Mouse (Mus musculus): Measurements from ENCODE around the gene Olfr1359. TPM values are rescaled to one million over a fixed set of nuclear protein-coding genes. Genes with fewer than 3 reads are reported as not detected.
A peak's percentile ranks its signal among the peaks of the same experiment; 100 is the strongest.
"Not testable (repeated sequence)": the region's sequence is repeated elsewhere in the genome, so short reads cannot be mapped to it uniquely, and the experiment has no call there.

Olfr1359 gene
- polyA plus RNA-seq, 1 experiment from 2014 or later = not detected

- peak overlapping the region; percentile 94 for H3K27ac ChIP-seq (ENCODE audit: low read length)
- H3K4me1 ChIP-seq (ENCODE audit: control insufficient read depth, low read depth, low read length) = peaks cover 17% of the 10 kb centered on the region
- H3K9ac ChIP-seq (ENCODE audit: low read depth, low read length) = peak overlapping the region; percentile 87
- no peak for ATAC-seq (ENCODE audit: low read depth)
- peaks cover 4% of the 10 kb centered on the region; the same call in 1 of the 2 replicates for H3K36me3 ChIP-seq (ENCODE audit: control insufficient read depth, insufficient read depth)
- H3K4me3 ChIP-seq (ENCODE audit: low read depth, low read length) = peak overlapping the region; percentile 76
- H3K9me3 ChIP-seq (replicated peaks; ENCODE audit: control insufficient read depth, low read length) = no peaks in the 10 kb centered on the region
- 2% methylated on average over 5 of the region's 5 CpGs for WGBS (ENCODE audit: insufficient replicate concordance)
- peak overlapping the region; percentile 76 for H3K4me2 ChIP-seq (ENCODE audit: low read depth, low read length)
- H3K27me3 ChIP-seq (ENCODE audit: control insufficient read depth, insufficient read depth, low read depth, low read length) = no peaks in the 10 kb centered on the region
These were observed 51.7 kb downstream of the Olfr1359 start for GRCm38 (mm10) chr13:21749387-21750158.

- not testable (repeated sequence) for H3K27me3 ChIP-seq (ENCODE audit: control insufficient read depth, insufficient read depth, low read depth, low read length); H3K36me3 ChIP-seq (ENCODE audit: control insufficient read depth, insufficient read depth); H3K9me3 ChIP-seq (replicated peaks; ENCODE audit: control insufficient read depth, low read length)
- H3K27ac ChIP-seq (ENCODE audit: low read length) = peak within 1 kb of the TSS; percentile 99
- ATAC-seq (ENCODE audit: low read depth) = peak; percentile 58
- peak within 1 kb of the TSS; percentile 76 for H3K4me2 ChIP-seq (ENCODE audit: low read depth, low read length)
- H3K4me3 ChIP-seq (ENCODE audit: low read depth, low read length) = peak within 1 kb of the TSS; percentile 76
- WGBS (ENCODE audit: insufficient replicate concordance) = under 1% methylated on average over 41 of the region's 56 CpGs
- H3K4me1 ChIP-seq (ENCODE audit: control insufficient read depth, low read depth, low read length) = peaks cover 17% of the 10 kb centered on the region
- peak within 1 kb of the TSS; percentile 87 for H3K9ac ChIP-seq (ENCODE audit: low read depth, low read length)
These were observed 52.5 kb downstream of the Olfr1359 start, which contains the start of gene Hist1h4k for GRCm38 (mm10) chr13:21750159-21751017. Gene Hist1h4k, minus strand, starts transcription at chr13:21750505.

GRCm38 (mm10) chr13:21751417-21751816 lies 53.5 kb downstream of the Olfr1359 start:
- no peaks in the 10 kb centered on the region for H3K27me3 ChIP-seq (ENCODE audit: control insufficient read depth, insufficient read depth, low read depth, low read length)
- H3K9ac ChIP-seq (ENCODE audit: low read depth, low read length) = peak overlapping the region; percentile 70
- ATAC-seq (ENCODE audit: low read depth) = no peak
- peak overlapping the region; percentile 6 for H3K4me3 ChIP-seq (ENCODE audit: low read depth, low read length)
- H3K27ac ChIP-seq (ENCODE audit: low read length) = peak overlapping the region; percentile 99
- H3K4me1 ChIP-seq (ENCODE audit: control insufficient read depth, low read depth, low read length) = peaks cover 15% of the 10 kb centered on the region
- H3K4me2 ChIP-seq (ENCODE audit: low read depth, low read length) = peak overlapping the region; percentile 75
- no peaks in the 10 kb centered on the region for H3K9me3 ChIP-seq (replicated peaks; ENCODE audit: control insufficient read depth, low read length)
- peaks cover 4% of the 10 kb centered on the region; the same call in 1 of the 2 replicates for H3K36me3 ChIP-seq (ENCODE audit: control insufficient read depth, insufficient read depth)

GRCm38 (mm10) chr13:21751827-21752226 lies 53.9 kb downstream of the Olfr1359 start:
- Histone ChIP-seq H3K27me3 (ENCODE audit: control insufficient read depth, insufficient read depth, low read depth, low read length) (no peaks in the 10 kb centered on the region), H3K4me3 (ENCODE audit: low read depth, low read length) (peak overlapping the region; percentile 63), H3K4me2 (ENCODE audit: low read depth, low read length) (peak overlapping the region; percentile 75), H3K9ac (ENCODE audit: low read depth, low read length) (peak overlapping the region; percentile 70), H3K9me3 (replicated peaks; ENCODE audit: control insufficient read depth, low read length) (no peaks in the 10 kb centered on the region), H3K36me3 (ENCODE audit: control insufficient read depth, insufficient read depth) (peaks cover 4% of the 10 kb centered on the region; the same call in 1 of the 2 replicates), H3K27ac (ENCODE audit: low read length) (peak overlapping the region; percentile 99), H3K4me1 (ENCODE audit: control insufficient read depth, low read depth, low read length) (peaks cover 12% of the 10 kb centered on the region)
- WGBS (ENCODE audit: insufficient replicate concordance) = 39% methylated on average over 3 of the region's 3 CpGs
- no peak for ATAC-seq (ENCODE audit: low read depth)

- Histone ChIP-seq H3K27me3 (ENCODE audit: control insufficient read depth, insufficient read depth, low read depth, low read length) (no peaks in the 10 kb centered on the region), H3K9ac (ENCODE audit: low read depth, low read length) (peak overlapping the region; percentile 70), H3K4me2 (ENCODE audit: low read depth, low read length) (peak overlapping the region; percentile 75), H3K4me1 (ENCODE audit: control insufficient read depth, low read depth, low read length) (peaks cover 11% of the 10 kb centered on the region), H3K9me3 (replicated peaks; ENCODE audit: control insufficient read depth, low read length) (no peaks in the 10 kb centered on the region), H3K36me3 (ENCODE audit: control insufficient read depth, insufficient read depth) (peaks cover under 1% of the 10 kb centered on the region; the same call in 1 of the 2 replicates), H3K4me3 (ENCODE audit: low read depth, low read length) (peak overlapping the region; percentile 63), H3K27ac (ENCODE audit: low read length) (peak overlapping the region; percentile 99)
- 31% methylated on average over 3 of the region's 3 CpGs for WGBS (ENCODE audit: insufficient replicate concordance)
- no peak for ATAC-seq (ENCODE audit: low read depth)
These were observed 54.4 kb downstream of the Olfr1359 start for GRCm38 (mm10) chr13:21752356-21752755.

GRCm38 (mm10) chr13:21753051-21753523 lies 55.2 kb downstream of the Olfr1359 start:
- H3K9me3 ChIP-seq (replicated peaks; ENCODE audit: control insufficient read depth, low read length) = no peaks in the 10 kb centered on the region
- ATAC-seq (ENCODE audit: low read depth) = no peak
- H3K27me3 ChIP-seq (ENCODE audit: control insufficient read depth, insufficient read depth, low read depth, low read length) = no peaks in the 10 kb centered on the region
- H3K36me3 ChIP-seq (ENCODE audit: control insufficient read depth, insufficient read depth) = no peaks in the 10 kb centered on the region
- under 1% methylated on average over 10 of the region's 10 CpGs for WGBS (ENCODE audit: insufficient replicate concordance)
- H3K4me1 ChIP-seq (ENCODE audit: control insufficient read depth, low read depth, low read length) = peaks cover 8% of the 10 kb centered on the region
- peak overlapping the region; percentile 70 for H3K9ac ChIP-seq (ENCODE audit: low read depth, low read length)
- peak overlapping the region; percentile 99 for H3K27ac ChIP-seq (ENCODE audit: low read length)
- H3K4me3 ChIP-seq (ENCODE audit: low read depth, low read length) = peak overlapping the region; percentile 63
- H3K4me2 ChIP-seq (ENCODE audit: low read depth, low read length) = peak overlapping the region; percentile 75

GRCm38 (mm10) chr13:21753524-21754285 lies 55.8 kb downstream of the Olfr1359 start, which contains the start of the genes Hist1h2ak and Hist1h2bn:
Gene Hist1h2ak, minus strand, starts transcription at chr13:21753827.
Gene Hist1h2bn, plus strand, starts transcription at chr13:21754123.
- WGBS (ENCODE audit: insufficient replicate concordance) = under 1% methylated on average over 40 of the region's 50 CpGs
- H3K4me3 ChIP-seq (ENCODE audit: low read depth, low read length) = peak within 1 kb of the TSS; percentile 63
- H3K36me3 ChIP-seq (ENCODE audit: control insufficient read depth, insufficient read depth); H3K9me3 ChIP-seq (replicated peaks; ENCODE audit: control insufficient read depth, low read length); H3K27me3 ChIP-seq (ENCODE audit: control insufficient read depth, insufficient read depth, low read depth, low read length); H3K4me1 ChIP-seq (ENCODE audit: control insufficient read depth, low read depth, low read length): not testable (repeated sequence)
- H3K4me2 ChIP-seq (ENCODE audit: low read depth, low read length) = peak within 1 kb of the TSS; percentile 75
- peak; percentile 84 for ATAC-seq (ENCODE audit: low read depth)
- H3K9ac ChIP-seq (ENCODE audit: low read depth, low read length) = peak within 1 kb of the TSS; percentile 70
- peak within 1 kb of the TSS; percentile 99 for H3K27ac ChIP-seq (ENCODE audit: low read length)

- H3K36me3 ChIP-seq (ENCODE audit: control insufficient read depth, insufficient read depth); H3K4me1 ChIP-seq (ENCODE audit: control insufficient read depth, low read depth, low read length); H3K27me3 ChIP-seq (ENCODE audit: control insufficient read depth, insufficient read depth, low read depth, low read length); H3K9me3 ChIP-seq (replicated peaks; ENCODE audit: control insufficient read depth, low read length): not testable (repeated sequence)
- Histone ChIP-seq H3K9ac (ENCODE audit: low read depth, low read length) (peak overlapping the region; percentile 64), H3K4me2 (ENCODE audit: low read depth, low read length) (peak overlapping the region; percentile 75), H3K4me3 (ENCODE audit: low read depth, low read length) (peak overlapping the region; percentile 63), H3K27ac (ENCODE audit: low read length) (peak overlapping the region; percentile 99)
- 2% methylated on average over 8 of the region's 26 CpGs for WGBS (ENCODE audit: insufficient replicate concordance)
- ATAC-seq (ENCODE audit: low read depth) = peak; percentile 17
These were observed 56.5 kb downstream of the Olfr1359 start for GRCm38 (mm10) chr13:21754294-21755001.

All from liver, embryonic 16.5 days (tissue).